Mouse (Mus musculus) induced T-regulatory cell, adult 2 months (primary cell): ENCODE data around the gene Ccng1.

Source experiments
- DNase-seq: peaks from one replicate; pipeline ENCODE4 v3.0.0-alpha.2; 2012; ENCODE audit warnings: low read depth

Gene Ccng1

GRCm38 (mm10) chr11:40755109-40755627 is at the start of gene Ccng1:
TSS of gene Ccng1 (minus strand) at chr11:40755311.
- peak; percentile 96 for DNase-seq

GRCm38 (mm10) chr11:40790307-40790706 is 35.2 kb upstream of the Ccng1 start:
- DNase-seq = no peak

- no peak for DNase-seq
Observed at GRCm38 (mm10) chr11:40789701-40790100, 34.6 kb upstream of the Ccng1 start.

- DNase-seq = no peak
Observed at GRCm38 (mm10) chr11:40786900-40787299, 31.8 kb upstream of the Ccng1 start.

GRCm38 (mm10) chr11:40784326-40784725 is 29.2 kb upstream of the Ccng1 start:
- DNase-seq = no peak

- no peak for DNase-seq
Observed at GRCm38 (mm10) chr11:40783346-40783745, 28.2 kb upstream of the Ccng1 start.

GRCm38 (mm10) chr11:40781857-40782256 is 26.7 kb upstream of the Ccng1 start:
- no peak for DNase-seq

GRCm38 (mm10) chr11:40775315-40776269 is 20.5 kb upstream of the Ccng1 start:
- DNase-seq = peak; percentile 68

- DNase-seq = no peak
Observed at GRCm38 (mm10) chr11:40764690-40765089, 9.6 kb upstream of the Ccng1 start.

GRCm38 (mm10) chr11:40763395-40763794 is 8.3 kb upstream of the Ccng1 start:
- DNase-seq = peak; percentile 71

- no peak for DNase-seq
Observed at GRCm38 (mm10) chr11:40759896-40760295, 4.8 kb upstream of the Ccng1 start.

GRCm38 (mm10) chr11:40755968-40756367 is 857 bp upstream of the Ccng1 start:
- no peak for DNase-seq

- DNase-seq = peak; percentile 70
Observed at GRCm38 (mm10) chr11:40754664-40755107, 425 bp downstream of the Ccng1 start.

GRCm38 (mm10) chr11:40753836-40754235 is 1.3 kb downstream of the Ccng1 start:
- DNase-seq = no peak

GRCm38 (mm10) chr11:40747716-40748115 is 7.4 kb downstream of the Ccng1 start:
- no peak for DNase-seq

- DNase-seq = peak; percentile 74
Observed at GRCm38 (mm10) chr11:40746361-40746760, 8.8 kb downstream of the Ccng1 start.

- peak; percentile 73 for DNase-seq
Observed at GRCm38 (mm10) chr11:40744348-40744747, 10.8 kb downstream of the Ccng1 start.

GRCm38 (mm10) chr11:40741605-40742262 is 13.4 kb downstream of the Ccng1 start:
- DNase-seq = no peak

GRCm38 (mm10) chr11:40737369-40737768 is 17.7 kb downstream of the Ccng1 start:
- DNase-seq = no peak

GRCm38 (mm10) chr11:40734251-40734752 is 20.8 kb downstream of the Ccng1 start:
- peak; percentile 34 for DNase-seq

GRCm38 (mm10) chr11:40733339-40734174 is 21.6 kb downstream of the Ccng1 start, which contains the start of the genes Hmmr and Nudcd2:
TSS of gene Hmmr (minus strand) at chr11:40733422.
TSS of gene Nudcd2 (plus strand) at chr11:40733667.
- peak; percentile 99 for DNase-seq

GRCm38 (mm10) chr11:40732997-40733338 is 22.1 kb downstream of the Ccng1 start:
- DNase-seq = no peak
